Mouse (Mus musculus) lung, postnatal 0 days (tissue): Measurements from ENCODE around the gene Smpd1. TPM values are rescaled to one million over a fixed set of nuclear protein-coding genes. Genes with fewer than 3 reads are reported as not detected.
A peak's percentile ranks its signal among the peaks of the same experiment; 100 is the strongest.

Experiments used
- ATAC-seq: fragments of 200-750 bp; cut with Nextera tagmentation; 2 replicates; pipeline ENCODE4 v1.8.0; 2017; ENCODE audit warnings: moderate library complexity
- DNase-seq: peaks from one replicate; pipeline ENCODE4 v3.0.0-alpha.2; 2016; ENCODE audit warnings: low spot score
- H3K27ac ChIP-seq: fragments of 300-500 bp; sonication (generic); 2 replicates; pipeline ENCODE4 v1.5.1; 2014; ENCODE audit warnings: antibody characterized with exemption, mild to moderate bottlenecking, low read length, mixed read lengths
- H3K27me3 ChIP-seq: fragments of 300-500 bp; sonication (generic); replicated peaks from 2 replicates; pipeline ENCODE4 v1.6.1; 2014; ENCODE audit warnings: low read length, mixed read lengths; ENCODE audit not compliant: insufficient read depth
- H3K36me3 ChIP-seq: fragments of 300-500 bp; sonication (generic); 2 replicates; pipeline ENCODE4 v1.6.1; 2014; ENCODE audit warnings: low read length, mixed read lengths; ENCODE audit not compliant: insufficient read depth
- H3K4me1 ChIP-seq: fragments of 300-500 bp; sonication (generic); 2 replicates; pipeline ENCODE4 v1.6.1; 2014; ENCODE audit warnings: antibody characterized with exemption, low read depth, low read length, mixed read lengths; ENCODE audit not compliant: insufficient read depth
- H3K4me2 ChIP-seq: fragments of 300-500 bp; sonication (generic); replicated peaks from 2 replicates; pipeline ENCODE4 v1.6.1; 2014; ENCODE audit warnings: low read depth, mild to moderate bottlenecking, low read length, moderate library complexity, mixed read lengths
- H3K4me3 ChIP-seq: fragments of 300-500 bp; sonication (generic); 2 replicates; pipeline ENCODE4 v1.5.1; 2014; ENCODE audit warnings: low read depth, low read length
- H3K9ac ChIP-seq: fragments of 300-500 bp; sonication (generic); replicated peaks from 2 replicates; pipeline ENCODE4 v1.6.1; 2014; ENCODE audit warnings: low read depth, mild to moderate bottlenecking
- H3K9me3 ChIP-seq: fragments of 300-500 bp; sonication (generic); 2 replicates; pipeline ENCODE4 v1.6.1; 2016; ENCODE audit warnings: low read length, mixed read lengths
- CTCF ChIP-seq: IDR thresholded peaks from 2 replicates; pipeline ENCODE4 v1.5.1; 2016; ENCODE audit warnings: antibody characterized with exemption, mild to moderate bottlenecking
- EP300 ChIP-seq: IDR thresholded peaks from 2 replicates; pipeline ENCODE4 v1.6.1; 2016; ENCODE audit warnings: antibody characterized with exemption, mild to moderate bottlenecking, control low read depth
- WGBS: fragments of 180-500 bp; shearing (Covaris S2); extraction: QIAGEN DNeasy Blood & Tissue Kit; methylation state at CpG from one replicate; pipeline ENCODE4 v1.1.7; 2014; 5-methylcytosine and 5-hydroxymethylcytosine counted together
- polyA plus RNA-seq: library from polyadenylated mRNA; unstranded; fragments of >200 nt; fragmentation: Nextera tagmentation; extraction: Ambion mirVana; gene quantifications from 2 replicates; pipeline ENCODE4 v1.2.1, GENCODE M21; 2015

Gene Smpd1
- polyA plus RNA-seq, 1 experiment from 2014 or later, result 57.1 TPM

GRCm38 (mm10) chr7:105574537-105574936 lies 20.4 kb downstream of the Smpd1 start:
- Histone ChIP-seq H3K9ac (no peak overlapping the region), H3K4me3 (no peak overlapping the region), H3K4me2 (no peak overlapping the region), H3K4me1 (no peaks in the 10 kb centered on the region), H3K27me3 (no peaks in the 10 kb centered on the region), H3K36me3 (no peaks in the 10 kb centered on the region), H3K9me3 (no peaks in the 10 kb centered on the region), H3K27ac (no peak overlapping the region)
- 82% methylated on average over 4 of the region's 4 CpGs for WGBS
- ATAC-seq (no peak), DNase-seq (no peak)
- TF ChIP-seq CTCF, result no peak
- no peak for TF ChIP-seq EP300

DNA sequence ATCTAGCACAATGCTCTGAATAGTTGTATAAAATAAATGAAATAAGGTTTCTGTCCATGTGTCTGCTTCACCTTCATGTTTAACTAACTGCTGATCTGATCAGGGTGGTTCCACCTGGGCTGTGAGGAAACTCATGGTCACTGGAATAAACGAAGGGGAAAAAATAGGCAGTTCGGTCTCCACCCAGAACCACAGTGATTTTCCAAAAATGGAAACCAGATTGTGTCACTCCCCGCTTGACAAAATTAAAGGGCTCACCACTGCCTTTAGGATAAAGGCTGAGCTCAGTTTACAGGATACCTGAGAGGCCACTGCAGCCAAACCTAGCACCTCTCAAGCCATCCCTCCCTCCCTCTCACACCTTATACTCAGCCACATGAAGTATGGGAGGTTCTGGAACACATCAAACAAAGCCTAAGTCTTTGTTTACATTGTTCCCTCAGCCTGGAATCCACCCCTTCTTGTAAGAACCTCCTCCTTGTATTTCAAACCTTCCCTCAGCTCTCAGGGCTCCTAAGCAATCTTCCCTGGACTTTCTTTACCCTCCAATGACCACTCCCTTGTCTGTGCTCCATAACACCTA lies 22.1 kb downstream of the Smpd1 start:
- Histone ChIP-seq H3K27ac (peak overlapping the region; percentile 54), H3K27me3 (no peaks in the 10 kb centered on the region), H3K4me1 (0 out of 2 replicates have a peak, but pooled peaks cover 5% of the 10 kb centered on the region), H3K9ac (no peak overlapping the region), H3K36me3 (no peaks in the 10 kb centered on the region), H3K9me3 (no peaks in the 10 kb centered on the region), H3K4me2 (0 out of 2 replicates have a peak overlapping the region, but pooled peaks have one; percentile 8), H3K4me3 (no peak overlapping the region)
- WGBS, result 31% methylated on average over 3 of the region's 3 CpGs
- DNase-seq, result peak; percentile 83
- peak; percentile 82 for ATAC-seq
- TF ChIP-seq CTCF, result no peak
- TF ChIP-seq EP300, result peak; percentile 88

- ATAC-seq (no peak), DNase-seq (no peak)
- Histone ChIP-seq H3K27me3 (no peaks in the 10 kb centered on the region), H3K4me2 (no peak overlapping the region), H3K36me3 (no peaks in the 10 kb centered on the region), H3K9me3 (no peaks in the 10 kb centered on the region), H3K27ac (peak overlapping the region; percentile 69; the same call in 1 of the 2 replicates), H3K9ac (no peak overlapping the region), H3K4me3 (no peak overlapping the region), H3K4me1 (0 out of 2 replicates have a peak, but pooled peaks cover 5% of the 10 kb centered on the region)
- 89% methylated on average over 6 of the region's 6 CpGs for WGBS
- TF ChIP-seq CTCF (no peak), EP300 (no peak)
Measured at GRCm38 (mm10) chr7:105577377-105577871, 23.3 kb downstream of the Smpd1 start.

GRCm38 (mm10) chr7:105578481-105578880 lies 24.3 kb downstream of the Smpd1 start:
- WGBS, result 71% methylated on average over 2 of the region's 2 CpGs
- 0 out of 2 replicates have a peak, but pooled peaks cover 5% of the 10 kb centered on the region for H3K4me1 ChIP-seq
- ATAC-seq, result no peak

GRCm38 (mm10) chr7:105580627-105581089 lies 26.5 kb downstream of the Smpd1 start:
- no peak for TF ChIP-seq CTCF
- no peak for TF ChIP-seq EP300
- H3K9me3 ChIP-seq, result no peaks in the 10 kb centered on the region
- 0 out of 2 replicates have a peak, but pooled peaks cover 5% of the 10 kb centered on the region for H3K4me1 ChIP-seq
- H3K4me2 ChIP-seq, result peak overlapping the region; percentile 90
- H3K27me3 ChIP-seq, result no peaks in the 10 kb centered on the region
- peak; percentile 10 for ATAC-seq
- no peak for DNase-seq
- peak overlapping the region; percentile 46; the same call in 1 of the 2 replicates for H3K9ac ChIP-seq
- H3K4me3 ChIP-seq, result peak overlapping the region; percentile 72
- H3K36me3 ChIP-seq, result no peaks in the 10 kb centered on the region
- WGBS, result 2% methylated on average over 15 of the region's 22 CpGs
- H3K27ac ChIP-seq, result peak overlapping the region; percentile 78

More at GRCm38 (mm10) chr7:105578481-105578880, 24.3 kb downstream of the Smpd1 start:
- no peaks in the 10 kb centered on the region for H3K36me3 ChIP-seq
- TF ChIP-seq CTCF (no peak), EP300 (no peak)
- H3K9me3 ChIP-seq, result no peaks in the 10 kb centered on the region
- no peak for DNase-seq
- no peak overlapping the region for H3K4me3 ChIP-seq
- H3K27ac ChIP-seq, result no peak overlapping the region
- no peaks in the 10 kb centered on the region for H3K27me3 ChIP-seq
- no peak overlapping the region for H3K4me2 ChIP-seq
- no peak overlapping the region for H3K9ac ChIP-seq

- Histone ChIP-seq H3K9ac (peak within 1 kb of the TSS; percentile 46), H3K4me1 (0 out of 2 replicates have a peak, but pooled peaks cover 5% of the 10 kb centered on the region), H3K27me3 (no peaks in the 10 kb centered on the region), H3K4me3 (peak within 1 kb of the TSS; percentile 72), H3K9me3 (no peaks in the 10 kb centered on the region), H3K4me2 (peak within 1 kb of the TSS; percentile 90), H3K27ac (peak within 1 kb of the TSS; percentile 78), H3K36me3 (no peaks in the 10 kb centered on the region)
- ATAC-seq (peak; percentile 93), DNase-seq (peak; percentile 88)
- WGBS, result 2% methylated on average over 32 of the region's 54 CpGs
- no peak for TF ChIP-seq EP300
- peak; percentile 4; the same call in 1 of the 2 replicates for TF ChIP-seq CTCF
Measured at GRCm38 (mm10) chr7:105581094-105581703, 27.0 kb downstream of the Smpd1 start, which contains the start of gene Apbb1. Gene Apbb1, minus strand, starts transcription at chr7:105581653.
